Mouse (Mus musculus) heart, embryonic 10.5 days (tissue): ENCODE results near the gene Kcna2. TPM values are rescaled to one million over a fixed set of nuclear protein-coding genes. Genes with fewer than 3 reads are reported as not detected.

ENCODE experiments used
- DNase-seq: peaks from one replicate; pipeline ENCODE4 v3.0.0-alpha.2; 2017; ENCODE audit warnings: low spot score
- H3K27ac ChIP-seq: fragments of 300-500 bp; sonication (generic); 2 replicates; pipeline ENCODE4 v1.5.1; 2016; ENCODE audit warnings: mild to moderate bottlenecking
- H3K27me3 ChIP-seq: fragments of 300-500 bp; sonication (generic); 2 replicates; pipeline ENCODE4 v1.6.1; 2016; ENCODE audit warnings: mild to moderate bottlenecking; ENCODE audit not compliant: poor library complexity, insufficient read depth, severe bottlenecking
- H3K36me3 ChIP-seq: fragments of 300-500 bp; sonication (generic); 2 replicates; pipeline ENCODE4 v1.6.1; 2016; ENCODE audit warnings: mild to moderate bottlenecking, moderate library complexity
- H3K4me1 ChIP-seq: fragments of 300-500 bp; sonication (generic); 2 replicates; pipeline ENCODE4 v1.6.1; 2016; ENCODE audit warnings: mild to moderate bottlenecking
- H3K4me3 ChIP-seq: fragments of 300-500 bp; sonication (generic); 2 replicates; pipeline ENCODE4 v1.5.1; 2016; ENCODE audit warnings: mild to moderate bottlenecking, moderate library complexity
- H3K9me3 ChIP-seq: fragments of 300-500 bp; sonication (generic); 2 replicates; pipeline ENCODE4 v1.6.1; 2016; ENCODE audit warnings: mild to moderate bottlenecking, moderate library complexity
- WGBS: fragments of 180-500 bp; shearing (Covaris S2); methylation state at CpG from one replicate; pipeline ENCODE4 v1.1.7; 2016; 5-methylcytosine and 5-hydroxymethylcytosine counted together
- polyA plus RNA-seq: library from polyadenylated mRNA; unstranded; fragments of >200 nt; fragmentation: Nextera tagmentation; extraction: Ambion mirVana; gene quantifications from 2 replicates; pipeline ENCODE4 v1.2.1, GENCODE M21; 2016

Kcna2 gene
- polyA plus RNA-seq, 1 experiment from 2014 or later: not detected

DNA sequence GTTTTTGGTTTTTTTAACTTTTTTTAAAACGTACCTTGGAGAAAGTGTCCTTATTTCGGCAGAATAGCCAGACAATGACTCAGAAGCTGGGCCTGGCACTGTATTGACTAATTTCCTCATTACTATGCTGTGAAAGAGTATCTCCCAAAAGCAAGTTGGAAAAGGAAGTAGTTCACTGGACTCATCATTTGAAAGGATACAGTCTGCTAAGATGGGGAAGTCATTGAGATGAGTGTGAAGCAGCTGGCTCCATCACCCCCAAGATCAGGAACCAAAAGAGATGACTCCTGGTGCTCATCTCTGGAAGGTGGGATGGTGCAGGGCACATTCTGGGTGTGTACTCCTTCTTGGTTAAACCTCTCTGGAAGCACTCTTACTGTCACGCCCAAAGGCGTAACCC, 13.5 kb upstream of the Kcna2 start:
- H3K27me3 ChIP-seq: no peaks in the 10 kb centered on the region
- no peaks in the 10 kb centered on the region for H3K36me3 ChIP-seq
- H3K9me3 ChIP-seq: no peaks in the 10 kb centered on the region
- WGBS: 79% methylated on average over 4 of the region's 4 CpGs
- no peak overlapping the region for H3K4me3 ChIP-seq
- DNase-seq: no peak
- no peak overlapping the region for H3K27ac ChIP-seq
- no peaks in the 10 kb centered on the region for H3K4me1 ChIP-seq

DNA sequence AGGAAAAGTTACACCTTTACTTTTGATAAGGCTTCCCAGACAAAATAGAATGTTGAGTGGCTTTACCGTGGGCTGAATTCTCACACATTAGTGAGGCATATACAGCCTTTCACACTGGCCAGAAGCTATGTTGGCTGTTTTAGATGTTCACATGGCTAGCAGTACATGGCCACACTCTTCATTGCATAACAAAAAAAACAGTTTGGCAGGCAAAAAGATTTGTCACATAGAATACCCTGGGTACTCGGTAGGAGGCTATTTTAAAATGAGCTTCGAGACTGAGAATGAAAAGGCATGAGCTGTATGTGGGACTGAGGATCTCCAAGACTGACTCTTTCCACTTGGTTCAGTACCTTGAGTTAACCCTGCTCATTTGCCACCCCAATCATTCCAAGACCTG, 12.1 kb upstream of the Kcna2 start:
- no peaks in the 10 kb centered on the region for H3K27me3 ChIP-seq
- 78% methylated on average over 3 of the region's 3 CpGs for WGBS
- H3K9me3 ChIP-seq: no peaks in the 10 kb centered on the region
- H3K4me3 ChIP-seq: no peak overlapping the region
- H3K36me3 ChIP-seq: no peaks in the 10 kb centered on the region
- DNase-seq: no peak
- H3K27ac ChIP-seq: no peak overlapping the region
- no peaks in the 10 kb centered on the region for H3K4me1 ChIP-seq

DNA sequence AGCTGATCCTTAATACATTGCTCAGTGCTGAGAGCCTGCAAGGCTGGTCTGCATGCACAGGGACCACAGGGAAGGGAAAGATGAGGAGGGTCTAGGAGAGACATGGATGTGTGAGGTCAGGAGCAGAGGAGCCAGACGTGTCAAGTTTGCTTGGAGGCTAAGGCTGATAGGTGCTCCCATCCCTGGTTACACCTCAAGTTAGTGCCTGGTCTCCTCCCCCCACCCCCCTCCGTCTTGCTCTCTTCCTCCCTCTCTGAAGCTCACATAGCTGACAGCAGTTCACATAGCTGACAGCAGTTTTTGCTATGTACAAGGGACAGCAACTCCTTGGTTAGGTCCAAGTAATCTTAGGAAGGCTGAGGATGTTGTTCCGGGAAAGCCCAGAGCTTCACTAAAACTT, 11.5 kb upstream of the Kcna2 start:
- WGBS: 49% methylated on average over 3 of the region's 3 CpGs

DNA sequence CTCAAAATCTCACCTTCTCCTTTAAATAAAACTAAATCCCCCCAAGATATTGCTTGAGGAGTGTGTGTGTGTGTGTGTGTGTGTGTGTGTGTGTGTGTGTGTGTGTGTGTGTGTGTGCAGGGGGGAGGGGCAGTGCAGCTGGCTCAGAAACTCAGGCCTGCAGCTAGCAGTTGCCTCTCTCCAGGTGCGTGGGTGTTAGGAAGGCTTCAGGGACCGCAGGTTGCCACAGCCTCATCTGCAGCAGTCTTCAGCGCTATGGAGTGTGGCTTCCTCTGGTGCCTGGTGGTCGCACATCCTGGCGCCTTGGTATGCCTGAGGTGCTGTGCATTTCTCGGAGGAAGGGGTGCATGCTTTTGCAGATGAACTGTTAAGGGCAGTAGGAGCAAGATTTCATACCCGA, 10.9 kb upstream of the Kcna2 start:
- Histone ChIP-seq H3K4me1 (no peaks in the 10 kb centered on the region), H3K27ac (no peak overlapping the region), H3K36me3 (no peaks in the 10 kb centered on the region), H3K4me3 (no peak overlapping the region), H3K9me3 (no peaks in the 10 kb centered on the region), H3K27me3 (no peaks in the 10 kb centered on the region; the same call in 1 of the 2 replicates)
- DNase-seq: no peak
- 59% methylated on average over 7 of the region's 7 CpGs for WGBS

More for the DNA sequence above, 11.5 kb upstream of the Kcna2 start:
- Histone ChIP-seq H3K9me3 (no peaks in the 10 kb centered on the region), H3K4me3 (no peak overlapping the region), H3K36me3 (no peaks in the 10 kb centered on the region), H3K4me1 (no peaks in the 10 kb centered on the region), H3K27ac (no peak overlapping the region), H3K27me3 (no peaks in the 10 kb centered on the region)
- no peak for DNase-seq

DNA sequence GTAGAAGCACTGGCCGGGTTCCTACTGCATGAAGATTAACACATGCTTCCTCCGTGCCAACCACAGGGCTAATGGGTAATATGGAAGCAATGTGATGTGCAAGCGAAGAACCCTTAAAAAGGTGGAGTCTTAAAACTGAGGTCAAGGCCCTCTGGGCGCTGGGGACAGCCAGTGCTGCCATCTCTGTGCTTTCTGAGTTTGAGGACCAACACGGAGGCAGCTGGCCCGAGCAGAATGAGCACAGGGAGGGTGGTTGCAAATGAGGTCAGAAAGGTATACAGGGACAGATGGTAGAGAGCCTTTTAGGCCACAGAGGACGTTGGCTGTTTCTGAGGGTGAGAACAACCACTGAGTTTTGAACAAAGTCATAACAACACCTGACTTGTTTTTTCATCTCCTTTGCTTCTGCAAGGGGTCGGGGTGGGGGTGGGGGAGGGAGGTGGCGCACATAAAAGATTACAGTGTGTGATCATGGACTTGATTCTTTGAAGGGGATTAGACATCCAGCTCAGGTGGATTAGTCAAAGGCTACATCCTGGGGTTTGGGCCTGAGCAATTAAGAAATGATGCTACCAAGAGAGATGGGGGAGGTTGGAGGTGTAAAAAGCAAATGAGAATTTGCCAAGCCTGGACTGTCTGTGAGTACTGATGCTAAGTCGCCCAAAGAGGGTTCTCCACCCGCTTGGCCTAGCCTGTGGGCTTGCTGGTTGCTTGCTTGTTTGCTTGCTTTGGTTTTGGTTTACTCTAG, 10.4 kb upstream of the Kcna2 start:
- H3K27ac ChIP-seq: no peak overlapping the region
- no peak overlapping the region for H3K4me3 ChIP-seq
- 61% methylated on average over 11 of the region's 11 CpGs for WGBS
- H3K27me3 ChIP-seq: no peaks in the 10 kb centered on the region; the same call in 1 of the 2 replicates
- DNase-seq: no peak
- no peaks in the 10 kb centered on the region for H3K4me1 ChIP-seq
- no peaks in the 10 kb centered on the region for H3K36me3 ChIP-seq
- no peaks in the 10 kb centered on the region for H3K9me3 ChIP-seq

DNA sequence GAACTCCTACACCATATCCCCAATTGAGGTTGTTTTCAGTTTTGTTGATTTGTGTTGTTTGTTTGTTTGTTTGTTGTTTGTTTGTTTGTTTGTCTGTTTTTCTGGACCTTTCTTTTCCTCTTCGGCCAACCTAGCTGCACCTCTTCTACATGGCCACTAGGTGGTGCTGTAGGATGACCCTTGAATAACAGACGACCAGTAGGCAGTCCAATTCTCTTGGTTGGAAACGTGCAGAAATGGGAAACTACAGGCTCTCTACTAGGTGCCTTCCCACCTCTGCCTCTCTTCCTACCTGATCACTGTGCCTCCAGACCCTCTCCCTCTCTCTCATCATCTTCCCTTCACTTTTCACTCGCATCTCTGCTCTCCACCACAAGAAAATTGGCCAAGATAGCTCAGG, 6.9 kb upstream of the Kcna2 start:
- Histone ChIP-seq H3K27me3 (peaks cover 21% of the 10 kb centered on the region), H3K27ac (no peak overlapping the region), H3K4me1 (no peaks in the 10 kb centered on the region), H3K36me3 (no peaks in the 10 kb centered on the region), H3K9me3 (no peaks in the 10 kb centered on the region), H3K4me3 (no peak overlapping the region)
- WGBS: 5% methylated on average over 4 of the region's 4 CpGs
- no peak for DNase-seq

DNA sequence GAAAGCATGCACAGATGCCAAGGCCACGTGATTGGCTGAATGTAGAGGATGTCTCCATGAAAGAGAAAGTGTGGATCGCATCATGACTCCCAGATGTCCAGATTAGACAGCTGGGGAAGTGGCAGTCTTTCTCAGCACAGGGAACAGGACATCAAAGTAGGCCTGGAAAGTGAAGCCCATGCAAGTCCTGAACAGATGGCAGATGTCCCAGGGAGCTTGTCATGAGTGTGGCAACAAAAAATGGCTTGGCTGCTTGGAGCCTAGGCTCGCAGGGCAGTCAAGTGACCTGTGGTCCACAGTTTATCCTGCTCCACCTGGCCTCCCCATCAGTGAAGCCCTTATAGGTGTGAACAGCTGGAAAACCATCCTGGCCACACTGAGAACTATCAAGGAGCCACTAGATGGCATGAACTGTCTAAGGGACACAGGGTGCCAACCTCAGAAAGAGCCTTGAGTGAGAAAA, 4.6 kb upstream of the Kcna2 start:
- Histone ChIP-seq H3K27ac (no peak overlapping the region), H3K27me3 (peaks cover 44% of the 10 kb centered on the region)
- WGBS: 71% methylated on average over 3 of the region's 3 CpGs

DNA sequence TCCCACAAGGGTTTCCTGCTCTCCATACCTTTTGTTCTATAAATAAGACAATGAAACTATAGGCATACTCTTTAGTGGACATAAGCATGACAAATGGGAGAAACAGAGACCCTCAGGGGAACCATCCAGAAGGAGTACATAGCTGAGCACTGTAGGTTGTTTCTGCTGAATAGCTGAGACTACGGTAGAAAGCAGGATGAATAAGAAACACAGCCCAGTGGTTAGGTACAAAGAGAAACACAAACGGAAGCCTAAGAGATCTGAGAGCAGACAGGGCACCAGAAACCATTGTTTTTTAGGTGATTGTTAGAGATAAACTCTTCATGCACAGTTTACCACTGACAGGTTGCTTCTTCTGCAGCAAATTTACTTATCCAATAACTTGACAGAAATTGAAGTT, 1.1 kb upstream of the Kcna2 start:
- Histone ChIP-seq H3K9me3 (no peaks in the 10 kb centered on the region), H3K4me1 (peaks cover 21% of the 10 kb centered on the region), H3K4me3 (no peak overlapping the region), H3K27me3 (peaks cover 80% of the 10 kb centered on the region), H3K36me3 (no peaks in the 10 kb centered on the region), H3K27ac (no peak overlapping the region)
- no peak for DNase-seq
- 49% methylated on average over 2 of the region's 2 CpGs for whole genome bisulfite sequencing

More for the DNA sequence above, 4.6 kb upstream of the Kcna2 start:
- Histone ChIP-seq H3K4me1 (peaks cover 8% of the 10 kb centered on the region), H3K4me3 (no peak overlapping the region), H3K9me3 (no peaks in the 10 kb centered on the region), H3K36me3 (no peaks in the 10 kb centered on the region)
- DNase-seq: peak; percentile 67

DNA sequence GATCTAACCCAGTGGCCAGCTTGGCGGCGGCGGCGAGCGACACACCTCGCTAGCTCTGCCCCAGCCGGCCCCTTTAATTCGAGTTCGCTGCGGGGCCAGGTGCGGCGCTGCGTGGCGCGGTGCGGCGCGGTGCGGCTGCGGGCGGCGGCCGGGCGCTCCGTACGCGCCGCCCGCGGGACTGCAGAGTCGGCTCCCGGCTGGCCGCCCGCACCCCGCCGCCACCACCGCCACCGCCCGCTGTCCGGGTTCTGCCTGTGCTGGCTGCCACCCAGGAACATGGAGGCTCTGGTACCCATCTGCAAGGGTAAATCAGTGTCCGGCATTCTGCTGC, 475 bp downstream of the Kcna2 start:
- H3K27me3 ChIP-seq: peaks cover 85% of the 10 kb centered on the region

DNA sequence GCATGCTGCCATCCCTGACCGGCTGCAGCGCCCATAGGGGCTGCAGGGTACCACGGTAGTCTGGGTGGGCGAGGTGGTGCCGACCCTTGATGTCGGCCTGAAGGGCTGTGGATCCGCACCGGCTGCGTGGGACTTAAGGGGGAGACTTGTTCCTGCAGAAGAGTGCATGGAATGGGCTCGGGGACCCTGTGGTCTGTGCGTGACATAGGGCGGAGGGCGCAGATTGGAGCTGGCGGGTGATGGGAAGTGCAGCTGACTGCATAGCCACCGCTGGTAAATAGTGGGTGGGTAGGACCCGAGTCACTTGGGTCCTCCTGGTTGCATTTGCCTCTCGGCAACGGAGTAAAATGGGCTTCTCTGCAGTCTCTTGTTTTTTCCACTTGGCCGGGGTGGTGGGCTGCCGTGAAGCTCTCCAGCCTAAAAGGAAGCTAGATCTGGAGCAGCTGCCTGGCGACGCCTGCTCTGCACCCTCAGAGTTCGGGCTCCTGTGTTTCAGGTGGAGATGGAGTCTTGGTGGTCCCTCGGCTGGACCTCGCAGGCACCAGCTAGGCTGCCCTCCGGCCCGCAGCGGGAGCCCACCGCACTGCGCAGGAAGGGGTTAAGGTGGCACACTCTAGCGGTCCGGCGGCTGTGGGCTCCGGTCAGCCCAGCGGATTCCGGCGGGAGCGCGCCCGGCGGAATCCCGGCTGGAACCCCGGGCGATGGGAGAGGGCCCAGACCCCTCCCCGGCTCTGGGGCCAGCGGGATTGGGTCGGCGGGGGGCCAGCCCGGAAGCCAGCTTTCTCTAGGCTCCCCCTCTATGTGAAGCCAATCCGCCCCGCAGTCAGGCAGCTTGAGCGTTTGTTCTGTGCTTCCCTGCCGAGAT, 1.1 kb downstream of the Kcna2 start:
- Histone ChIP-seq H3K4me3 (peak overlapping the region; percentile 69), H3K4me1 (peaks cover 21% of the 10 kb centered on the region), H3K27ac (no peak overlapping the region), H3K9me3 (no peaks in the 10 kb centered on the region), H3K27me3 (peaks cover 81% of the 10 kb centered on the region), H3K36me3 (no peaks in the 10 kb centered on the region)
- peak; percentile 73 for DNase-seq
- WGBS: under 1% methylated on average over 53 of the region's 53 CpGs

More for the DNA sequence above, 475 bp downstream of the Kcna2 start:
- DNase-seq: no peak
- peaks cover 21% of the 10 kb centered on the region for H3K4me1 ChIP-seq
- under 1% methylated on average over 41 of the region's 41 CpGs for WGBS
- peak overlapping the region; percentile 69 for H3K4me3 ChIP-seq
- H3K9me3 ChIP-seq: no peaks in the 10 kb centered on the region
- H3K27ac ChIP-seq: no peak overlapping the region
- no peaks in the 10 kb centered on the region for H3K36me3 ChIP-seq

DNA sequence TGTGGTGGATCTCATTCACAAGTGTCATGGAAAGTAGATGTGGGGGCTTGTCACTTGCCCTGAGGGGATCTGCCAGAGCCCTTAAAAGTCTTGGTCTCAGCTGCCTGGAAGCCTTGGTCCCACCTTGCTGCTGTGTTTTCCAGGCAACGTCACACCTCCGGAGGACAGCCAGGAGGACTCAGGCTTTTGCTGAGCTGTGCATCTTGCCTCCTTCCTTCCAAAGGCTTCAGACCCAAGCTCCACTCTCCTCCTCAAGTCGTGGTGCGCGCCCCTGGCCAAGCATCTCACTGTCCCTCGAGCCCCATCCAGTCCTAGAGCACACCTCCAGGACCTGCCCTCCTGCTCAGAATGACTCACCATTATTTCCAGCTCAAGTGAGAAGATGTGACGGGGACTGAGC, 2.1 kb downstream of the Kcna2 start:
- 49% methylated on average over 7 of the region's 7 CpGs for WGBS
- Histone ChIP-seq H3K27ac (no peak overlapping the region), H3K4me1 (peaks cover 21% of the 10 kb centered on the region), H3K36me3 (no peaks in the 10 kb centered on the region), H3K27me3 (peaks cover 72% of the 10 kb centered on the region), H3K4me3 (no peak overlapping the region), H3K9me3 (no peaks in the 10 kb centered on the region)
- DNase-seq: no peak

DNA sequence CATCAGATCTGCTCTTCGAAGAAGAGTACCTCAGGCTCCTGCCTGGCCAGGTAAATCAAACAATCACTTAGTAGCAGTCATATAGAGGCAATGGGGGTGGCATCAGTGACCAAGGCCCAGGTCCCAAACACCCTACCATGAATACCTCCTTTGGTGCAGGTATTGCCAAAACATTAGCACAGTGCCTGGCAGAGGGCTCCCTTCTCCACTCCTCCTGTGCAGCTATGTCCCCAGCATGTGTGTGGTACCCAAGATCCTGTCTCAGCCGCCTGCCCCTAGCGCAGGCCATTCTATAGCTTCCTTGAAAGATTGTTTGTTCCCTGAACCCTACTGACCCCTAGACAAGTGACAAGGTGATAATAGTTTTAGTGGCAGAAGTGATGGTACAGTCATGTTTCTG, 2.5 kb downstream of the Kcna2 start:
- Histone ChIP-seq H3K27me3 (peaks cover 68% of the 10 kb centered on the region), H3K4me1 (peaks cover 21% of the 10 kb centered on the region), H3K4me3 (no peak overlapping the region), H3K9me3 (no peaks in the 10 kb centered on the region), H3K36me3 (no peaks in the 10 kb centered on the region), H3K27ac (no peak overlapping the region)
- WGBS: 65% methylated on average over 3 of the region's 3 CpGs
- DNase-seq: no peak

DNA sequence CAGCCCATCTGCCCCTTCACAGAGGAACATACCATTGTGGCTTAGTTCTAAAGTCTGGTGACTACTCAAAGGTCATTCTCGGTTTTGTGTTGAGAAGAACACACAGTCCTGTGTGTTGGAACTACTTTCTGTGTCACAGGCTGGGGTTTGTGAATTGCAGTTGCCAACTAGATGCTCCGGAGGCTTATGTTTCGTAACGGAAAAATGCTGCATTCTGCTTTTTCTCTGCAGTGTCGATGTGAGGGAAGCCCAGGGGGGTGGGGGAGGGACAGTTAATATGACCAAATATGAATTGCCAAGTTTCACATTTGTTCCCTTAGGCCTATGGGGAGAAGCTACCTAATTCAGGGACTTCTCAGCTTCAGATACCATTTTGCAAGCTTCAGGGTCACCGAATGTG, 5.0 kb downstream of the Kcna2 start:
- WGBS: 78% methylated on average over 6 of the region's 6 CpGs
- H3K27ac ChIP-seq: no peak overlapping the region

More for the DNA sequence above, 5.0 kb downstream of the Kcna2 start:
- Histone ChIP-seq H3K36me3 (no peaks in the 10 kb centered on the region), H3K4me3 (no peak overlapping the region), H3K4me1 (peaks cover 16% of the 10 kb centered on the region), H3K9me3 (no peaks in the 10 kb centered on the region), H3K27me3 (peaks cover 44% of the 10 kb centered on the region)
- DNase-seq: no peak
